Mouse (Mus musculus) neural tube, embryonic 15.5 days (tissue): ENCODE measurements around the gene Rbp7. TPM values are rescaled to one million over a fixed set of nuclear protein-coding genes. Genes with fewer than 3 reads are reported as not detected.

Experiments used
- ATAC-seq: fragments of 200-750 bp; cut with Nextera tagmentation; 2 replicates; pipeline ENCODE4 v1.8.0; 2017; ENCODE audit warnings: mild to moderate bottlenecking, moderate TSS enrichment, moderate library complexity; ENCODE audit not compliant: low FRiP score
- H3K27ac ChIP-seq: fragments of 300-500 bp; sonication (generic); replicated peaks from 2 replicates; pipeline ENCODE4 v1.5.1; 2015; ENCODE audit warnings: mild to moderate bottlenecking, inconsistent platforms
- H3K27me3 ChIP-seq: fragments of 300-500 bp; sonication (generic); replicated peaks from 2 replicates; pipeline ENCODE4 v1.6.1; 2015; ENCODE audit warnings: inconsistent platforms
- H3K36me3 ChIP-seq: fragments of 300-500 bp; sonication (generic); 2 replicates; pipeline ENCODE4 v1.6.1; 2015; ENCODE audit warnings: inconsistent platforms
- H3K4me1 ChIP-seq: fragments of 300-500 bp; sonication (generic); 2 replicates; pipeline ENCODE4 v1.6.1; 2015; ENCODE audit warnings: inconsistent platforms
- H3K4me2 ChIP-seq: fragments of 300-500 bp; sonication (generic); 2 replicates; pipeline ENCODE4 v1.6.1; 2015; ENCODE audit warnings: inconsistent platforms, mild to moderate bottlenecking, moderate library complexity
- H3K4me3 ChIP-seq: fragments of 300-500 bp; sonication (generic); replicated peaks from 2 replicates; pipeline ENCODE4 v1.5.1; 2015; ENCODE audit warnings: mild to moderate bottlenecking, inconsistent platforms
- H3K9ac ChIP-seq: fragments of 300-500 bp; sonication (generic); replicated peaks from 2 replicates; pipeline ENCODE4 v1.6.1; 2015; ENCODE audit warnings: mild to moderate bottlenecking, inconsistent platforms
- H3K9me3 ChIP-seq: fragments of 300-500 bp; sonication (generic); replicated peaks from 2 replicates; pipeline ENCODE4 v1.6.1; 2016; ENCODE audit warnings: inconsistent platforms
- WGBS: fragments of 180-500 bp; shearing (Covaris S2); methylation state at CpG from one replicate; pipeline ENCODE4 v1.1.7; 2015; ENCODE audit warnings: mixed read lengths; 5-methylcytosine and 5-hydroxymethylcytosine counted together
- polyA plus RNA-seq: library from polyadenylated mRNA; unstranded; fragments of >200 nt; fragmentation: Nextera tagmentation; extraction: Ambion mirVana; gene quantifications from 2 replicates; pipeline ENCODE4 v1.2.1, GENCODE M21; 2015

The Rbp7 gene
- 1.1 TPM in 1 of 2 replicates, not detected in the other for polyA plus RNA-seq

DNA sequence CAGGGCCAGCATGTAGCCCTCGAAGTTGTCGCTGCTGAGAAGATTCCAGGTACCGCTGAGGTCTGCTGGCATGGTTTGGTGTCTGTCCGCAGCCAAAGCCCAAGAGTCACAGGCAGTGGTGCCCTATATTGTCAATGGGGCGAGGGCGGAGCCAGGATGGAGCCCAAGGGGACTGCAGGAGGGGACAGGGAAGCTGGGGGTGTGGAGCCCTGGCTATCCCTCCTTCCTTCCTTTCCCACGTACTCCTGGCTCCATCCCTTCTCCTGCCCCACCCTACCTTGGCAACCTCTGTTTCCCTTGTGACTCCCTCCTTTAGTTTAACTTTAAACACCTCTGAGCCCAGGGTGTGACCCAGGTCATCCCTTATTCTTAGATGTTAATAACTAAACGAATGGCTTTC lies at the start of gene Rbp7:
Rbp7 (minus strand) TSS at position 100 of the 400 bp plus-strand sequence.
- Histone ChIP-seq H3K4me2 (no peak within 1 kb of the TSS), H3K27ac (no peak within 1 kb of the TSS), H3K4me3 (no peak within 1 kb of the TSS), H3K9ac (no peak within 1 kb of the TSS), H3K27me3 (no peaks in the 10 kb centered on the region), H3K4me1 (no peaks in the 10 kb centered on the region), H3K9me3 (no peaks in the 10 kb centered on the region), H3K36me3 (no peaks in the 10 kb centered on the region)
- ATAC-seq = no peak
- 54% methylated on average over 8 of the region's 8 CpGs for WGBS

DNA sequence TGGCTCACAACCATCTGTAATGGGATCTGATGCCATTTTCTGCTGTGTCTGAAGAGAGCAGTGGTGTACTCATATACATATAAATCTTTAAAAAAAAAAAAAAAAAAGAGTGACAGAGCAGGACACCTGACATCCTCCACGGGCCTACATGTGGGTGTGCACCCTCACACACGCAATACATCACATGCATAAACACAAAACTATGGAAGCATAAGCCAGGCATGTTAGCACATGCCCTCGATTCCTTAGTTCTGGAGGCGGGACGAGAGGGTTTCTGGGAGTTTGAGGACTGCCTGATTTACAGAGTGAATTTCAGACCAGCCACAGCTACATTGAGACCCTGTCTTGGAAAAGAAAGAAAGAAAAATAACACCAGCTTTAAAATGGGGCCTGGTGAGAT lies 49.6 kb upstream of the Rbp7 start:
- 66% methylated on average over 5 of the region's 5 CpGs for WGBS
- Histone ChIP-seq H3K4me1 (peaks cover 8% of the 10 kb centered on the region; the same call in 1 of the 2 replicates), H3K27ac (peak overlapping the region; percentile 28; the same call in 1 of the 2 replicates), H3K36me3 (peaks cover 25% of the 10 kb centered on the region), H3K9me3 (no peaks in the 10 kb centered on the region), H3K4me2 (no peak overlapping the region), H3K9ac (no peak overlapping the region), H3K4me3 (no peak overlapping the region), H3K27me3 (no peaks in the 10 kb centered on the region)
- no peak for ATAC-seq

GRCm38 (mm10) chr4:149499790-149500189 lies 45.0 kb upstream of the Rbp7 start:
- Histone ChIP-seq H3K9me3 (no peaks in the 10 kb centered on the region), H3K27me3 (no peaks in the 10 kb centered on the region), H3K4me3 (no peak overlapping the region), H3K4me1 (peaks cover 4% of the 10 kb centered on the region; the same call in 1 of the 2 replicates), H3K36me3 (peaks cover 54% of the 10 kb centered on the region), H3K4me2 (no peak overlapping the region), H3K9ac (no peak overlapping the region), H3K27ac (no peak overlapping the region)
- no peak for ATAC-seq
- WGBS = 69% methylated on average over 5 of the region's 5 CpGs

- H3K4me2 ChIP-seq = no peak overlapping the region
- H3K4me1 ChIP-seq = no peaks in the 10 kb centered on the region
- H3K4me3 ChIP-seq = no peak overlapping the region
- peaks cover 63% of the 10 kb centered on the region for H3K36me3 ChIP-seq
- ATAC-seq = no peak
- no peaks in the 10 kb centered on the region for H3K9me3 ChIP-seq
- no peaks in the 10 kb centered on the region for H3K27me3 ChIP-seq
- H3K27ac ChIP-seq = no peak overlapping the region
- H3K9ac ChIP-seq = no peak overlapping the region
- 92% methylated on average over 8 of the region's 8 CpGs for WGBS
Measured at GRCm38 (mm10) chr4:149498901-149499300, 44.1 kb upstream of the Rbp7 start.

DNA sequence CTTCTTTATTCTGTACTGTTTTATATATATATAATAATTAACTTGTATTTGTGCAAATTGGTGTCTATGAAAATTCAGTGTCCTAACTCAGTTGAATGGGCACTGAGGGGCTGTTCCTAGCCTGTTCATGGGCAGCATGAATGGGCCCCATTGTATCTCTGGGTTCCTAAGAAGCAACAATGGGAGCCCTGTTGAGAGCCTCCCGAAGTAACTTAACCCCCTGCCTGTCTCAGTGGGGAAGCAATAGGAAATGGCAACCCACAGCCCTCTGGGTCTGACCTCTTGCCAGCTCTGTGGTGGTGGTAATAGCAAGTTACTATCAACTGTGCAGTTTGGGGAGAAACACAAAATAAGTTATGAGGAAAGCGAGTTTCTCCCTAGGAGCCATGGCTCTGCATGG lies 41.8 kb upstream of the Rbp7 start:
- Histone ChIP-seq H3K4me1 (no peaks in the 10 kb centered on the region), H3K9me3 (no peaks in the 10 kb centered on the region), H3K27ac (peak overlapping the region; percentile 67; the same call in 1 of the 2 replicates), H3K9ac (no peak overlapping the region), H3K4me3 (no peak overlapping the region), H3K36me3 (peaks cover 72% of the 10 kb centered on the region), H3K4me2 (no peak overlapping the region), H3K27me3 (no peaks in the 10 kb centered on the region)
- WGBS = 10% methylated on average over 2 of the region's 2 CpGs
- ATAC-seq = peak; percentile 35; the same call in 1 of the 2 replicates

DNA sequence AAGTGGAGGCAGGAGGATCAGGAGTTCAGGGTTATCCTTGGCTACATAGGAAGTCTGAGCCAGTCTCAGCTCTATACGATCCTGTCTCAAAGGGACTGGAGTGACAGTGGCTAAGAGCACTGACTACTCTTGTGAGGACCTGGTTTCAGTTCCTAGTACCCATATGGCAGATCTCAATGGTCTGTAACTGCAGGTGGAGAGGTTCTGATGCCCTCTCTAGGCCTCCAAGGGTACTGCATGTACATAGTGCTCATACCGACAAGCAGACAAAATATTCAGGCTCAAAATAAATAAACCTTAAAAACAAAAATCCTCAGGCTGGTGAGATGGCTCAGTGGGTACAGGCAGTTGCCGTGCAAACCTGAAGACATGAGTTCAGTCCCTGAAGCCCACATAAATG lies 36.4 kb upstream of the Rbp7 start:
- Histone ChIP-seq H3K36me3 (peaks cover 76% of the 10 kb centered on the region), H3K4me1 (peaks cover 12% of the 10 kb centered on the region), H3K27ac (no peak overlapping the region), H3K27me3 (no peaks in the 10 kb centered on the region), H3K4me2 (no peak overlapping the region), H3K4me3 (no peak overlapping the region), H3K9ac (no peak overlapping the region), H3K9me3 (no peaks in the 10 kb centered on the region)
- no peak for ATAC-seq
- over 99% methylated on average over 3 of the region's 3 CpGs for WGBS

DNA sequence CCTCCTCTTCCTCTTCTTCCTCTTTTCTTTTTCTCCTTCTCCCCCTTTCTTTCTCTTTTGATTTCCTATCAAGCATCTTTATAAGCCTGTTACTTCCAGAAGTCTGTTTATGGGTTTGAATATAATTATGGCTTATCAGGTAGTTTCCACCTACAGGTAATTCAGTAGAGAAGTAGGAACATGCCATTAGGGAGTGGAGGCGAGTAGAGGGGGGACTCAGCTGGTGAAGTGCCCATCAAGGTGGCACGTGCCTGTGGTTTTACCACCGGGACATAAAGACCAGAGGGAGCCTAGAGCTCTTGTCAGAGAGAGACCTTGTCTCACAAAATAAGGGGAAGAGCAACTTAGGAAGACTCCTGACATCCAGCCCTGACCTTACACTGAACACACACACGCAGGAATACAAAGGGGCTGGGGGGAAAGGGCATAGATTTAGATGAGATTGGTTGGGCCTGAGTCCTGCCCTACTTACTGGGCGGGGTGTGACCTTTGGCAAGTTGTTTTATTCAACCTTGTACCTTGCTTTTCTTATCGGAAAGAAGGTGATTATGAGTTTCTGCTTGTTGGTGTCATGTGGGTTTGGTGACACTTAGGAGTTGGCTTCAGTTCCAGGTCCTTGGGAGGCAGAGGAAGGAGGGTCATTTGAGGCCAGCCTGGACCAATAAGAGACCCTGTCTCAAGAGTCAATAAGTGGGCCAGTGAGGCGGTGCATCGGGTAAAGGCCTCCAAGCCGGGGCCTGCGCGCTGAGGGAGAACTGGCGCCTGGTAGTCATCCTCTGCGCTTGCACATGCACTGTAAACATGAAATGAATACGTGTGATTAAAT lies 34.9 kb upstream of the Rbp7 start:
- H3K9ac ChIP-seq = no peak overlapping the region
- peaks cover 65% of the 10 kb centered on the region for H3K36me3 ChIP-seq
- H3K4me2 ChIP-seq = no peak overlapping the region
- no peaks in the 10 kb centered on the region for H3K27me3 ChIP-seq
- no peak overlapping the region for H3K27ac ChIP-seq
- 96% methylated on average over 14 of the region's 14 CpGs for WGBS
- ATAC-seq = no peak
- H3K9me3 ChIP-seq = no peaks in the 10 kb centered on the region
- H3K4me3 ChIP-seq = no peak overlapping the region
- H3K4me1 ChIP-seq = peaks cover 20% of the 10 kb centered on the region

DNA sequence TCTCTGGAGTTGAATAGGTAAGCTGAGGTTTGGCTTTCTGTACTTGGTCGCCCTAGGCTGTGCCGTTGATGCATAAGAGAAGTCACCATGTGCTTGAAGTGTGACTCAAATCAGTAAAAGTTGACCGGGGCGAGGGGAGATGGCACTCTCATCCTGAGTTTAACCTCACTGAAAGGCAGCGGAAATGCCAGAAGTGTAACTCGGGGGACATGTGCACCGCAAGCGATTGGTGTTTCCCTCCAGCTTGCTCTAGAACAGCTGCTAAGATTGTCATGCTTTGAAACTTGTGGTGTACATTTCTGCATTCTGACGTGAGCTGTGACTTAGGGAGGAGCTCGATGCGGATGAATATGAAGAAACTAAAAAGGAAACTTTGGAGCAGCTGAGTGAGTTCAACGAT lies 33.0 kb upstream of the Rbp7 start:
- H3K36me3 ChIP-seq = peaks cover 48% of the 10 kb centered on the region
- no peak for ATAC-seq

GRCm38 (mm10) chr4:149485825-149486206 lies 31.0 kb upstream of the Rbp7 start:
- Histone ChIP-seq H3K4me2 (peak overlapping the region; percentile 86), H3K9me3 (no peaks in the 10 kb centered on the region), H3K4me1 (peaks cover 27% of the 10 kb centered on the region), H3K4me3 (peak overlapping the region; percentile 83), H3K36me3 (peaks cover 34% of the 10 kb centered on the region), H3K9ac (peak overlapping the region; percentile 73), H3K27ac (peak overlapping the region; percentile 82), H3K27me3 (no peaks in the 10 kb centered on the region)
- WGBS = under 1% methylated on average over 10 of the region's 10 CpGs
- ATAC-seq = peak; percentile 19; the same call in 1 of the 2 replicates

More for the DNA sequence above, 33.0 kb upstream of the Rbp7 start:
- Histone ChIP-seq H3K27me3 (no peaks in the 10 kb centered on the region), H3K4me2 (no peak overlapping the region), H3K9ac (no peak overlapping the region), H3K4me1 (peaks cover 27% of the 10 kb centered on the region), H3K27ac (no peak overlapping the region), H3K4me3 (no peak overlapping the region), H3K9me3 (no peaks in the 10 kb centered on the region)
- WGBS = 94% methylated on average over 12 of the region's 12 CpGs

- H3K36me3 ChIP-seq = peaks cover 32% of the 10 kb centered on the region
- H3K9ac ChIP-seq = peak within 1 kb of the TSS; percentile 73
- no peaks in the 10 kb centered on the region for H3K9me3 ChIP-seq
- peaks cover 27% of the 10 kb centered on the region for H3K4me1 ChIP-seq
- peak; percentile 99 for ATAC-seq
- peak within 1 kb of the TSS; percentile 82 for H3K27ac ChIP-seq
- H3K4me3 ChIP-seq = peak within 1 kb of the TSS; percentile 83
- no peaks in the 10 kb centered on the region for H3K27me3 ChIP-seq
- H3K4me2 ChIP-seq = peak within 1 kb of the TSS; percentile 86
- WGBS = under 1% methylated on average over 59 of the region's 60 CpGs
Measured at GRCm38 (mm10) chr4:149485053-149485824, 30.5 kb upstream of the Rbp7 start, which contains the start of the genes Nmnat1 and Lzic. Gene Nmnat1 (minus strand): TSS chr4:149485202. Gene Lzic (plus strand): TSS chr4:149485229.

DNA sequence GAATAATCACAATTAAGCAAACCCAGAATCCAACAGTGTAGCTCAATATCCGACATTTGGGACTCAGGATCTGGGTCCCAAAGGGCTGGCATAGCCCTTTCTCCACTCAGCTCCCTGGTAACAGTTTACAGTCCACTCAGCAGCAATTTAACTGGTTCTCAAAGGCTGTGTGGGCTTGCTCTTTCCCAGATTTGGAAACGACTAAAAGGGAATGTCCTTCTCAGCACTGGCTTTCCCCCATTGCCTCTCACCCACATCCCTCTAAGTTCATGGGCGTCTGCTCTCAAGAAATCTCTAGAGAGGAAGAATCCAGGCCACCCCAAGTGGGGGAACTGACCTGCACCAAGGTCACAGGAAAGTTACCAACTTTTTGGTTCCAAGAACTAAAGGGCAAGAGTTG lies 29.8 kb upstream of the Rbp7 start:
- peak overlapping the region; percentile 86 for H3K4me2 ChIP-seq
- peaks cover 26% of the 10 kb centered on the region for H3K36me3 ChIP-seq
- peaks cover 27% of the 10 kb centered on the region for H3K4me1 ChIP-seq
- H3K27ac ChIP-seq = peak overlapping the region; percentile 82
- no peaks in the 10 kb centered on the region for H3K9me3 ChIP-seq
- no peaks in the 10 kb centered on the region for H3K27me3 ChIP-seq
- H3K4me3 ChIP-seq = peak overlapping the region; percentile 83
- H3K9ac ChIP-seq = peak overlapping the region; percentile 73
- ATAC-seq = no peak
- 63% methylated on average over 3 of the region's 3 CpGs for WGBS
